Mouse (Mus musculus) stomach, postnatal 0 days (tissue): ENCODE measurements around the gene Eif6.

Source experiments
- CTCF ChIP-seq: IDR thresholded peaks from 2 replicates; pipeline ENCODE4 v1.5.1; 2016; ENCODE audit warnings: antibody characterized with exemption, low read depth, mild to moderate bottlenecking, moderate library complexity
- EP300 ChIP-seq: optimal IDR thresholded peaks from 2 replicates; pipeline ENCODE3; 2016; ENCODE audit warnings: antibody characterized with exemption

GRCm38 (mm10) chr2:155779506-155779905 is 47.2 kb downstream of the Eif6 start:
- TF ChIP-seq EP300, result no peak
- TF ChIP-seq CTCF, result no peak
